Mouse (Mus musculus) heart, postnatal 0 days (tissue): ENCODE measurements around the gene Msln.

ENCODE experiments used
- CTCF ChIP-seq: IDR thresholded peaks from 2 replicates; pipeline ENCODE4 v1.5.1; 2016; ENCODE audit warnings: antibody characterized with exemption, control low read depth, low read depth
- EP300 ChIP-seq: IDR thresholded peaks from 2 replicates; pipeline ENCODE4 v1.6.1; 2016; ENCODE audit warnings: antibody characterized with exemption, low read depth

GRCm38 (mm10) chr17:25738861-25739260, 15.3 kb downstream of the Msln start:
- TF ChIP-seq CTCF (no peak), EP300 (no peak)
